Mouse (Mus musculus) thymus, postnatal 36 days (tissue): ENCODE data around the gene Tmem63b.
"Not testable (repeated sequence)": the region's sequence is repeated elsewhere in the genome, so short reads cannot be mapped to it uniquely, and the experiment has no call there.

ENCODE experiments used
- DNase-seq, 2 experiments: peaks; one replicate each; pipeline ENCODE4 v3.0.0; 2022; ENCODE audit warnings: mixed read lengths in 2 of 2

Gene Tmem63b

GRCm38 (mm10) chr17:45671821-45672220, 14.9 kb downstream of the Tmem63b start:
- DNase-seq, result no peak

GRCm38 (mm10) chr17:45667986-45668385, 18.7 kb downstream of the Tmem63b start:
- no peak for DNase-seq

DNA sequence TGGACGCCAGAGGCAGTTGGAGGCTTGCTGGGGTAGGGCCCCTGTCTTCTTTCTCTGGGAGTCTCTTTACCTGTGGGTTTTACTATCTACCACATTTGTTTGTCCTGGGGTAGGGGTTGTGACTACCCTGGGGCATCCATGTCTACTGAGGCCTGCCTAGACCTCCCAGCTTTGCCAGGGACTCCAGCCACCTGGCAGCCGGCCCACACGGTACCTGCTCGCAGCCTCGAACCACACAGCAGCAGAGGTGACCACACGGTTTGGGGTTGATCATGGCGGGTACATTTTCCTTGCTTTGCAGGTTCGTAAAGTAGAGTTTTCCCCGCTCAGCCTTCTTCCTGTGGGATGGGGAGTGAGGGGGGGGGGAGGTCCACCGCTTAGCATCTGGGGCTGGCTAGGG, 19.2 kb downstream of the Tmem63b start:
- no peak for DNase-seq

GRCm38 (mm10) chr17:45666091-45666490, 20.6 kb downstream of the Tmem63b start:
- no peak for DNase-seq

GRCm38 (mm10) chr17:45664608-45665007, 22.1 kb downstream of the Tmem63b start:
- DNase-seq, result no peak

DNA sequence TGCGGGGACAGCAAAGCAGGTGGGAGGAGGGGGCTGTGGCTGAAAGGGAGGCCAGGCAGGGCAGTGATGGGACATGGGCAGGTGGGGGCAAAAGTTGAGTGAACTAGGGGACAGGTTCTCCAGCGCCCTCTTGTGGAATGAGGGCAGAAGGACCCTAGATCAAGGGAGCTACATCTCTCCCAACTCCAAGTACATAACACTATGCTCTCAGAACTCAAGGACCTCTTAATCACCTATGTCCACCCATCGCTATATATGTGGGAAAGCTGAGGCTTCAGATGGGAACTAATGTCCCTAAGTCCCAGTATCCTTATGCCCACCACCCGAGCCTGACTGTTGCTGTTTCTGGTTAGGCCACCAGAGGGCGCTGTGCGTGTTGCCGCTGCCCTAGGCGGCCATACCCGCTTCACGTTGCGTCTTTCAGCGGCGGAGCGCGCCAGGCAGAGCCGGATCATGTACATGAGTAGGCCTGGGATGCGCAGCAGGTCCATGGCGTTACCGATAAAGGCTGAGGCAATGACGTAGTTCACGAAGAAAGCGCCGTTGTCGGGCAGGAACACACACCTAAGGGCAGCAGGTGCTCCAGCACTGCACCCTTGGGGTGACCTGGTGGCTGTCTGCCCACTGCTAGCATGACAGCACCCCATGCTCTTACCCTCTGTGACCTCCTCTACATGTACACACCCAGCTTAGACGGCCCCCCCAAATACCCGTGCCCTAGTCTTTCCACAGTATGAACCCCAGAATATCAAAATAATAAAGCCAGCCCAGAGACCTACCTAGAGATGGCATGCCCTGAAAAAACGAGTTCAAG, 23.4 kb downstream of the Tmem63b start:
- peak; percentile 73 to 77 for DNase-seq

GRCm38 (mm10) chr17:45659225-45659624, 27.5 kb downstream of the Tmem63b start, which contains the start of gene Capn11:
Gene Capn11 (minus strand): TSS chr17:45659325.
- no peak for DNase-seq

DNA sequence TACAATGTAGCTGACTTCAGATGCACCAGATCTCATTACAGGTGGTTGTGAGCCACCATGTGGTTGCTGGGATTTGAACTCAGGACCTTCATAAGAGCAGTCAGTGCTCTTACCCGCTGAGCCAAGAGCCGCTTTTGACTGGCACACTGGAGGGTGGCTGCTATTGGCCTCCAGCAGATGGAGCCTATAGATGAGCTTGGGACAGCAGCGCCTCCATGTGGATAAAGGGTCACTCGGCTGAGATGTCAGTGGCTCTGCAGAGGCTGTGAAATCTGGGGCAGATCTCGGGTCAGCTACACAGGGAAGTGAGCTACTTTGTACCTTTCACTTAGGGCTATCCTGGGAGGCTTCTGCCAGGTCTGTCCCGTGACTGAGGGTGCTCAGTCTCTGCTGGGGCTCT, 30.9 kb downstream of the Tmem63b start:
- DNase-seq, result peak; percentile 42 to 52

DNA sequence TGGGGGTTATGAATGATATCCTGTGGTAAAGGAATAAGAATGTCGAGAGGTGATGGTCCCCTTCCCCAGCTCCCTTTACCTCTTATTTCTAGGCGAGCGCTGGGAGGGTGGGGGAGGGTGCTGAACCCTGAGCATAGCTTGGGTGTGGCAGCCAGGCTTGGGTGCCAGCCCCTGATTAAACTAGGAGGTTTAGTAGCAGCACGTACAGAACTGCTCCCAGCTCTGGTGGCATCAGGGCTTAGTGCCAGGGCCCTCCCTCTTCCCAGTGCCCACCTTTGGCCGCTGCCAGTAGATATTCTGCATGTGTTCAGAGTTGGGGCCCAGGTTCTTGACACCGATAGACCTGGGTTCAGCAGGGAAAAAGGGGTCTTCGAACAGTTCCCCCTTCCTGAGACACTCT, 33.5 kb downstream of the Tmem63b start:
- DNase-seq, result no peak

DNA sequence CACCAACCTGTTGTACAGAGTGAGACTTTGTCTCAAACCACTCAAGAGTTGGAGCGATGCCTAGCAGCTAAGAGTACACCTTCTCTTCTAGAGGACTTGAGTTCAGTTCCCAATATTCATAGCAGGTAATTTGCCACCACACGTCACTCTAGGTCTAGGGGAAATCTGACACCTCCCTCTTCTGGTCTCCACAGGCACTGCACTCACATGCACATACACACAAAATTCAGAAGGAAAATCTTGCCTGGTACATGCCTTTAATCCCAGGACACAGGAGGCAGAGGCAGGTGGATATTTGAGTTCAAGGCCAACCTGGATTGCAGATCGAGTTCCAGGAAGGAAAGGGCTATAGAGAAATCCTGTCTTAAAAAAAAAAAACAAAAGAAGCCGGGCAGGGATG, 42.5 kb downstream of the Tmem63b start:
- DNase-seq, result no peak

- peak; percentile 75 to 79 for DNase-seq
Observed at GRCm38 (mm10) chr17:45642701-45643100, 44.0 kb downstream of the Tmem63b start.

DNA sequence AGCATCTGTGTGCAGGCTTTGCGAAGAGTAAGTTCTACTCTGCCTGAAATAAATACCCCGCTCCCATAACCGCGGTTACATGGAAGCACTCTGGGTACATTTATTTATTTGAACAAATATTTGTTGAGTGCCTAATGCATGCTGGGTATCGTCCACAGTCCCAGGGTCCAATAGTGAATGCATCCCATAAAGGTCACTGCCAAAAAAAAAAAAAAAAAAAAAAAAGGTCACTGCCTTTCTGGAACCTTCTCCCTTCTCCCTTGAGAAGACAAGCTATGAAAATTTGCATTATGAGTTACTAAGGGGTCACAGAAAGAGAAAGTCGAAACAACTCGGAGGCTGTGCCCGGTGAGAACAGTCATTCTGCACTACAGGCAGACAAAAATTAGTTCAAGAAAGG, 44.7 kb downstream of the Tmem63b start:
- no peak for DNase-seq

DNA sequence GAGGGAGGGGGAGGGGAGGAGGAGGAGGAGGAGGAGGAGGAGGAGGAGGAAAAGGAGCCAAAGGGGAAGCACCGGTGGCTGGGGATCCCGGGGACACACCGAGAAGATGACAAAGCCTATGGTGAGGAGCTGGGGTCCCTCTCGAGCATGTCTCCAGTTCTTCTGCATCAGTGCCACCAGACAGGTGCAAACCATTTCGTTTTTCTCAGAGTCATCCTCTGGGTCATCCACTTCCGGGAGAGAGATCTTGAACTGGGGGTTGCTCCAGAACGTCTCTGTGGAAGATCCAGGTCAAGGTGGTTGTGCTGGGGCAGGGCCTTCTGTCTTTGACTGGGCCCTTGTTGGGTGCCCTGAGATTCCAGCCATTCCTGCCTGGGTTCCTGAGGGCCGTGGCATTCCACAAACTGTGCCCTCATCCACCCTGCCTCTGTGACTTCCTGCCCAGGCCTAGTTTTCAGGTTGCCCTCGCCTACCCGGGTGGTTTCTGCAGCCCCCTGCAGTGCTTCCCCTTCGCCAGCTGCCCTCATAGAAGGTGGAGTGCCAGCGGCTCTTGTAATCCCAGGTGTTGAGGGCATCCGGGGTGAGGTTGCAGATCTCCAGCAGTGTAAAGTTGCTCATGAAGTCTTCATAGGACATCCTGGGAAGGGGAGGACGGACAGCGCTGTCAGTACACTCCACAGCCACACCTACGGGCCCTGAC, 48.0 kb downstream of the Tmem63b start:
- DNase-seq, result peak; percentile 75 to 88

DNA sequence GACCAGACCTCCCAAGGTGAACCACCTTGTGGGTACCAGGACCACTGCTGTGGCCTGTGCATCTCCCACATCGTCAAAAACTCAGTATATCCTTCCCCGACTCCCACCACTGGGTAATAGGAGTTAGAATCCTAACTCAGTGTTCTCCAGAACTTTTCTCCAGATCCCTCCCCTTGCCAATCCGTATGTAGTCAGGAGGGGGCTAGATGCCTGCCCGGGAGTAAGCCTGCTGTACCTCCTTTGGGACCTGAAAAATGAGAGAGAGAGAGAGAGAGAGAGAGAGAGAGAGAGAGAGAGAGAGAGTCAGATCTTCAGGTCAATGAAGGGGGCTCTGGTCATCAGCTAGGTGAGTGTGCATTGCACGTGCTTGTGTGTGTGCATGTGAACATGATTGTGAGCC, 52.7 kb downstream of the Tmem63b start:
- DNase-seq, result no peak

DNA sequence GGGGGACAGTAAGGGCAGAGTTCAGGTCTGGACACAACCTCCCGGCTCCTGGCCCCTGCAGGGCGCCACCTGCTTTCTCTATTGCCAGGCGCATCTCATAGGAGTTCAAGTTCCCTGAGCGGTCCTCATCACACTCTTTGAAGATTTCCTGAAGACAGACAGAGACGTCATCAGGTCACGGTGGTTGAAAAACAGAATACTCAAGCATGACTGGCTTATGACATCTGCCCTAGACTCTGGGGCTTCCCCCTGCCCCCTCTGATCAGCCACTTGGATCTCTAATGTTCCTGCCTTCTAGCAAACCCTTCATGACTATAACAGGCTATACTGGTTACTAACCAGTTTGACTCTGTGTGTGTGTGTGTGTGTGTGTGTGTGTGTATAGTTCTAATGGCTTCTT, 54.8 kb downstream of the Tmem63b start:
- DNase-seq, result no peak

GRCm38 (mm10) chr17:45630992-45631391, 55.7 kb downstream of the Tmem63b start:
- DNase-seq, result no peak

DNA sequence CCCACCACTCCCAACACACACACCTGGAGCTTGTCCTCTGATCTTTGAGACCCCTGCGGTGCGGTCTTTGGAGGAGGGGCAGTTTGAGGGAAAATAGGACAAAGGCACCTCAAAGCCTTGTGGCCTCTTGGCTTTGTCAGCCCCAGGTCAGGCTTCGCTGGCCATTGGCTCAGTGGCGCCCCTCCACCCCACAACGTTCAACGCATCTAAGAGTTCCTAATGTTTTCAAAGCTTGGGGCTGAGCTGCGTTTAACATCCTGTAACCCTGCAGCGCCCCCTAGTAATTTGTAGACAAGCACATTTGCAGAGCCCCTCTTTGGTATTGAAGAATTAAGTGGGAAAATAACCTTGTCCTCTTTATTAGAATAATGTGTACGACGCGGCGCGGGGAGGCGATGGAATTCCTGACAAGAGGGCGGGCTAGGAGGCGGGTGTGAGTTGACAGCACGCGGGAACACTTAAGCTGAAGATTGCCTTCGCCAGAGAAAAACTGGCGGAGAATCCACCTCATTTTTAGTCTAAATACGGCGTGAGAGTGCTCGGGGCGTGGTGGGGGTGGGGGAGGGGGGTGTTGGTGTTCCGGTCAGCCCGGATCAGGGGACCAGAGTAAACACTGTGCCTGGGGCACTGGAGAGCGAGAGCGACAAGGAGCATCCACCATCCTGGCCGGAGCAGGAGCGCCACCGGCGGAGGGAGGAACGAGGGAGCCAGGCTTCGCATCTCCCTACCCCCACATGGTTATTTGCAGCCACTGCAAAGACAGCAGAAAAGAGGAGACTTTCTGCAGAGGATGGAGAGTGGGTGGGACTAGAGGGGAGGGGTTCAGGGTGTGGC, 56.6 kb downstream of the Tmem63b start:
- peak; percentile 68 to 73 for DNase-seq

GRCm38 (mm10) chr17:45628885-45629855, 57.5 kb downstream of the Tmem63b start:
- peak in 1 of 2 experiments; percentile 27 for DNase-seq

DNA sequence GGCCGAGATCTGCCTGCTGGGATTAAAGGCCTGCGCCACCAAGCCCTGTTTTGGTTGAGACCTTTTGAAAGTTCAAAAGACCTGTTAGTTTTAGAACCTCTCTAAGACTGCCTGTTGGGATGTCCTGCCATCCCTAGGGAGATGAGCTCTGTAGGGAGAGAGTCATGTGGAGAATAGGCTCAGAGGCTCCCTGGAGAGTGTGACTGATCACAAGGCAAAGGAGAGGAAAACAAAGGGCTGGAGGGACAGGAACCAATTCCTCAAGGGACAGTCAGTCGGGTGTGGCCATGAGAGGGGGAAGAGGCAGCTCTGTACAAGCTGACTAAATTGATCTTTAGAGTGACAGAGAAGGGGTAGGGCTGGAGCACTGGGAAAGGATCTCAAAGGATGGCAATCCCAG, 58.5 kb downstream of the Tmem63b start:
- DNase-seq, result no peak

- DNase-seq, result peak; percentile 63 to 72
Observed at GRCm38 (mm10) chr17:45626577-45627134, 60.0 kb downstream of the Tmem63b start.

DNA sequence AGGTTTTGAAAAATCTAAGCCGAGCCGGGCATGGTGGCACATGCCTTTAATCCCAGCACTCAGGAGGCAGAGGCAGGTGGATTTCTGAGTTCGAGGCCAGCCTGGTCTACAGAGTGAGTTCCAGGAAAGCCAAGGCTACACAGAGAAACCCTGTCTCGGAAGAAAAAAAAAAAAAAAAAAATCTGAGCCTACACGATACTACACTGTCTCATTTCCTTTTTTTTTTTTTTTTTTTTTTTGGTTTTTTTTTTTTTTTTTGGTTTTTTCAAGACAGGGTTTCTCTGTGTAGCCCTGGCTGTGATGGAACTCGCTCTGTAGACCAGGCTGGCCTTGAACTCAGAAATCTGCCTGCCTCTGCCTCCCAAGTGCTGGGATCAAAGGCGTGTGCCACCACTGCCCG, 63.3 kb downstream of the Tmem63b start:
- not testable (repeated sequence) for DNase-seq
